Mouse (Mus musculus): ENCODE data around the gene Vps33b. TPM values are rescaled to one million over a fixed set of nuclear protein-coding genes. Genes with fewer than 3 reads are reported as not detected.

Vps33b gene
- 37.8 TPM for polyA plus RNA-seq (2017; shearing (Covaris generic))

DNA sequence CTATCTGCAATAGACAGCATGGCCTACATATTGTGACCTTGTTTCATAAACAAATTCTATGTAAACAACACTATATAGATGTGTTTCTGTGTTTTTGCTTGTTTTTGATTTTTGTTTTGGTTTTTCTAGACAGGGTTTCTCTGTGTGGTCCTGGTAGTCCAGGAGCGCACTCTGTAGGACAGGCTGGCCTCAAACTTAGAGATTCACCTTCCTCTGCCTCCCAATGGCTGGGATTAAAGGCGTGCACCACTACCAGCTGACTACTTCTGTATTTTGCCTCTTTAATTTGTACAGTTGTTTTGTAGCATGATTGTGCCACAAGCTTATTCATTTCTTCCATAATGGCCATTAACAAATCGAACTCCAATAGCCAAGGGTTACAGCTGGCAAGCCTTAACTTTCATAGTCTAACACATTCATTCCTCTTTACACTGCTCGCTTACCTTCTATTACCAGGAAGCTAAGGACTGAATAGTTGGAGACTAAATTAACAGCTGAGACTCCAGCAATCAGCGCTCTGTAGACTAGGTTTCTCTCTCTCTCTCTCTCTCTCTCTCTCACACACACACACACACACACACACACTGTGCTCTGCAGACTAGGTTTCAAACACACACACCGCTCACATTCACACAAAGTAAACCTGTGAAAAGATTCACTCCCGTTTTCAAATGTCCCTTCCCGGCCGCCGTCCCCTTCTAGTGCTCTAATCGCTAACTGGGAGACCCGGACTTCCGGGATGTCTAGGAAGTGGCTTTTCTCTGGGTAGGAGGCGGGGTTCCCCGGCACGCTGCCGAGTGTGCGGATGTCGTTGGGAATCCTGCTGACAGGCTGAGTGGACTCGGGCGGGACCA is at the start of gene Vps33b:
TSS of gene Vps33b (plus strand) at position 753 of the 854 bp plus-strand sequence.

GRCm38 (mm10) chr7:80232489-80233029 is 36.9 kb upstream of the Vps33b start, which contains the start of the genes Cib1 and Gdpgp1:
Gene Cib1, minus strand, starts transcription at chr7:80232813.
Gene Gdpgp1, plus strand, starts transcription at chr7:80232865.

GRCm38 (mm10) chr7:80246148-80246721 is 23.2 kb upstream of the Vps33b start, which contains the start of gene Ttll13:
Gene Ttll13, plus strand, starts transcription at chr7:80246376.

DNA sequence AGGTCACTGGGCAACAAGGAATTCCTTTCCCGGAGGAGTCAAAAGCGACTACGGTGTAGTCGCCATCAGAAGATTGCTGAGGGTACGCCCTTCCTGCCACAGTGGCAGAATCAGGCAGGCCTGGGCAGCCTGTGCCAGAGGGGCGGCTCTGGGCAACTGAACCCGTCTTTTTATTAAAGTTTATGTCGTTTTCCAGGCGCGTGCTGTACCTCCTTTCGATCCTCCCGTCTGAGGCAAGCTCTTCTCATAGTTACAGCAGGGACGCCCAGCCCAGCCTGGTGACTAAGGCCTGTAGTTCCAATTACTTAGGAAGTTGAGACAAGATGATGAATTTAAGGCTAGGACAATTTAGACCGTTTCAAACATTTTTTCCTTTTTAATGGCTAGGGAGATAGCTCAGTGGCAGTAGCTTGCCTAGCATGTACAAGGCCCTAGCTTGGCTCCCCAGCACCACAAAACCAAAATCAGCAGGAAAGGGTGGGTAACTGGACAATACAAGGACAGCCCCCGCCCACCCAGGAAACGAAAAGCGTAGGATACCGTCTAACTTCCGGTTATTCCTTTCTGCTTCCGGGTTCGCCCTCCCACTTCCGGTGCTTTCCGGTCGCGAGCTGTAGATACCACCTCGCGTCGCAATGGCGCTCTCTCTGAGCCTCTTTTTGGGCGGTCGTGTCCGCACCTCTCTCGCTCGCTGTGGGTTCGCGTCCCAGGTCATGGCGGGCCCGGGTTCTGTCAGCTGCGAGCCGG is 8.7 kb upstream of the Vps33b start, which contains the start of gene Ngrn:
TSS of gene Ngrn (plus strand) at position 591 of the 747 bp plus-strand sequence.

GRCm38 (mm10) chr7:80294062-80294763 is 24.8 kb downstream of the Vps33b start, which contains the start of gene Prc1:
Gene Prc1, plus strand, starts transcription at chr7:80294450.

GRCm38 (mm10) chr7:80324043-80324815 is 54.8 kb downstream of the Vps33b start, which contains the start of gene Rccd1:
Gene Rccd1, minus strand, starts transcription at chr7:80324454.

GRCm38 (mm10) chr7:80340793-80341192 is 71.3 kb downstream of the Vps33b start, which contains the start of gene Unc45a:
Gene Unc45a, minus strand, starts transcription at chr7:80341005.

Other genes with a start within 250 kb of the Vps33b start
- 11.4 TPM for gene Zfp710, start 244.8 kb upstream of the Vps33b start, polyA plus RNA-seq (2017; shearing (Covaris generic))
- 31.9 TPM for gene Idh2, start 154.3 kb upstream of the Vps33b start, polyA plus RNA-seq (2017; shearing (Covaris generic))
- 3.8 TPM for gene Sema4b, start 82.8 kb upstream of the Vps33b start, polyA plus RNA-seq (2017; shearing (Covaris generic))
- gene Cib1, start 36.8 kb upstream of the Vps33b start, polyA plus RNA-seq (2017; shearing (Covaris generic)) = 64.2 TPM
- 3.6 TPM for gene Gdpgp1, start 36.8 kb upstream of the Vps33b start, polyA plus RNA-seq (2017; shearing (Covaris generic))
- gene Ttll13, start 23.3 kb upstream of the Vps33b start, polyA plus RNA-seq (2017; shearing (Covaris generic)) = 0.95 TPM
- 23.7 TPM for gene Ngrn, start 8.4 kb upstream of the Vps33b start, polyA plus RNA-seq (2017; shearing (Covaris generic))
- 9.6 TPM for gene Prc1, start 24.8 kb downstream of the Vps33b start, polyA plus RNA-seq (2017; shearing (Covaris generic))
- gene Rccd1, start 54.8 kb downstream of the Vps33b start, polyA plus RNA-seq (2017; shearing (Covaris generic)) = 36.5 TPM
- gene Unc45a, start 71.4 kb downstream of the Vps33b start, polyA plus RNA-seq (2017; shearing (Covaris generic)) = 177 TPM
- 1.6 TPM for gene Hddc3, start 73.5 kb downstream of the Vps33b start, polyA plus RNA-seq (2017; shearing (Covaris generic))
- gene Man2a2, start 101.7 kb downstream of the Vps33b start, polyA plus RNA-seq (2017; shearing (Covaris generic)) = 86.1 TPM
- 5.0 TPM for gene Fes, start 118.3 kb downstream of the Vps33b start, polyA plus RNA-seq (2017; shearing (Covaris generic))
- 265 TPM for gene Furin, start 135.8 kb downstream of the Vps33b start, polyA plus RNA-seq (2017; shearing (Covaris generic))

All from effector memory CD4-positive, alpha-beta T cell, adult 7 months (primary cell).